Mouse (Mus musculus): Measurements from ENCODE around the gene Gse1.

- TF ChIP-seq CTCF (conservative IDR thresholded peaks at IDR 0.05; ENCODE audit: low read length) (no peak), NANOG (IDR thresholded peaks at IDR 0.05; ENCODE audit: borderline replicate concordance, low read length) (no peak)
Observed at GRCm38 (mm10) chr8:120227891-120228591, at the start of gene Gse1.

All from E14TG2a.4 (cell line).